Mouse (Mus musculus) MEL (cell line): ENCODE measurements at regions not wholly inside any gene's neighbourhood (a gene's known extent, or its start where the extent isn't known, plus 50 kb on each side); places are given as distances from the start of the nearest gene placed in this dataset.

ENCODE experiments used
- DNase-seq: peaks from one replicate; pipeline ENCODE4 v3.0.0; 2011; ENCODE audit warnings: low read depth, low spot score
- H3K27ac ChIP-seq: 2 replicates; pipeline ENCODE4 v1.5.1; 2012; ENCODE audit warnings: low read depth, mild to moderate bottlenecking, control low read depth, low read length, moderate library complexity; ENCODE audit not compliant: control insufficient read depth
- H3K27me3 ChIP-seq, 2 experiments: fragments of 150-350 bp in 1 of 2; sonication (generic) in 1 of 2; 2 replicates each; pipeline ENCODE4 v1.6.1; 2012; ENCODE audit warnings: low read length in 2 of 2, mild to moderate bottlenecking in 2 of 2, improper control_type of control experiment in 1 of 2, moderate library complexity in 1 of 2; ENCODE audit not compliant: insufficient read depth in 2 of 2, control insufficient read depth in 1 of 2
- H3K36me3 ChIP-seq, 2 experiments: 2 replicates each; pipeline ENCODE4 v1.6.1; 2012 to 2014; ENCODE audit warnings: low read length in 2 of 2, improper control_type of control experiment in 1 of 2, inconsistent platforms in 1 of 2, mild to moderate bottlenecking in 1 of 2; ENCODE audit not compliant: insufficient read depth in 2 of 2, control insufficient read depth in 1 of 2
- H3K4me1 ChIP-seq, 2 experiments: fragments of 150-350 bp in 1 of 2; sonication (generic) in 1 of 2; 2 replicates each; pipeline ENCODE4 v1.6.1; 2012; ENCODE audit warnings: low read length in 2 of 2, improper control_type of control experiment in 1 of 2, mild to moderate bottlenecking in 1 of 2; ENCODE audit not compliant: insufficient read depth in 2 of 2, control insufficient read depth in 1 of 2
- H3K4me3 ChIP-seq, 2 experiments: fragments of 150-350 bp in 1 of 2; sonication (generic) in 1 of 2; 2 replicates each; pipeline ENCODE4 v1.5.1; 2012; ENCODE audit warnings: low read depth in 2 of 2, low read length in 2 of 2, mild to moderate bottlenecking in 2 of 2, moderate library complexity in 2 of 2, control low read depth in 1 of 2, improper control_type of control experiment in 1 of 2; ENCODE audit not compliant: control insufficient read depth in 1 of 2, insufficient read depth in 1 of 2
- H3K79me2 ChIP-seq: 2 replicates; pipeline ENCODE4 v1.6.1; 2012; ENCODE audit warnings: mild to moderate bottlenecking, low read length, moderate library complexity; ENCODE audit not compliant: control insufficient read depth, poor library complexity, insufficient read depth
- H3K9ac ChIP-seq: 2 replicates; pipeline ENCODE4 v1.6.1; 2012; ENCODE audit warnings: low read depth, mild to moderate bottlenecking, control low read depth, low read length, moderate library complexity; ENCODE audit not compliant: control insufficient read depth, poor library complexity, severe bottlenecking
- H3K9me3 ChIP-seq: fragments of 150-350 bp; sonication (generic); replicated peaks from 2 replicates; pipeline ENCODE4 v1.6.1; 2012; ENCODE audit warnings: mild to moderate bottlenecking, low read length, improper control_type of control experiment, moderate library complexity; ENCODE audit not compliant: insufficient read depth
- CHD1 ChIP-seq: IDR thresholded peaks from 2 replicates; pipeline ENCODE4 v1.6.1; 2012; ENCODE audit warnings: low read depth, mild to moderate bottlenecking, inconsistent platforms, low read length, improper control_type of control experiment
- CHD2 ChIP-seq: IDR thresholded peaks from 2 replicates; pipeline ENCODE4 v1.6.1; 2011; ENCODE audit warnings: low read length, improper control_type of control experiment
- ELF1 ChIP-seq: IDR thresholded peaks from 2 replicates; pipeline ENCODE4 v1.6.1; 2014; ENCODE audit warnings: low read depth, mild to moderate bottlenecking, inconsistent platforms, low read length, improper control_type of control experiment, moderate library complexity
- EP300 ChIP-seq, 2 experiments: IDR thresholded peaks; 2 replicates each; pipeline ENCODE4 v1.6.1; 2011; ENCODE audit warnings: improper control_type of control experiment in 2 of 2, low read length in 2 of 2, low read depth in 1 of 2, mild to moderate bottlenecking in 1 of 2
- GABPA ChIP-seq: IDR thresholded peaks from 2 replicates; pipeline ENCODE4 v1.6.1; 2012; ENCODE audit warnings: low read depth, mild to moderate bottlenecking, inconsistent platforms, low read length, improper control_type of control experiment, moderate library complexity
- HCFC1 ChIP-seq: IDR thresholded peaks from 2 replicates; pipeline ENCODE4 v1.6.1; 2012; ENCODE audit warnings: low read depth, mild to moderate bottlenecking, inconsistent platforms, low read length, improper control_type of control experiment, moderate library complexity
- MAZ ChIP-seq: IDR thresholded peaks from 2 replicates; pipeline ENCODE4 v1.6.1; 2012; ENCODE audit warnings: low read depth, mild to moderate bottlenecking, inconsistent platforms, low read length, improper control_type of control experiment
- MEF2A ChIP-seq: IDR thresholded peaks from 2 replicates; pipeline ENCODE4 v1.6.1; 2014; ENCODE audit warnings: low read depth, mild to moderate bottlenecking, inconsistent platforms, low read length, improper control_type of control experiment; ENCODE audit not compliant: poor library complexity, insufficient replicate concordance, severe bottlenecking; ENCODE audit errors: extremely low read depth
- MYC ChIP-seq: IDR thresholded peaks from 2 replicates; pipeline ENCODE4 v1.6.1; 2011; ENCODE audit warnings: low read depth, mild to moderate bottlenecking, low read length, improper control_type of control experiment, moderate library complexity
- NELFE ChIP-seq: IDR thresholded peaks from 2 replicates; pipeline ENCODE4 v1.6.1; 2011; ENCODE audit warnings: low read depth, low read length, improper control_type of control experiment
- NRF1 ChIP-seq: IDR thresholded peaks from 2 replicates; pipeline ENCODE4 v1.6.1; 2014; ENCODE audit warnings: low read depth, mild to moderate bottlenecking, inconsistent platforms, low read length, improper control_type of control experiment, moderate library complexity; ENCODE audit not compliant: poor library complexity, insufficient read depth, severe bottlenecking
- POLR2A ChIP-seq, 2 experiments: IDR thresholded peaks; 2 replicates each; pipeline ENCODE4 v1.6.1; 2011 to 2012; ENCODE audit warnings: low read length in 2 of 2, mild to moderate bottlenecking in 2 of 2, control low read depth in 1 of 2, improper control_type of control experiment in 1 of 2, low read depth in 1 of 2, moderate library complexity in 1 of 2; ENCODE audit not compliant: control insufficient read depth in 1 of 2, insufficient read depth in 1 of 2, poor library complexity in 1 of 2
- SMC3 ChIP-seq: IDR thresholded peaks from 2 replicates; pipeline ENCODE4 v1.6.1; 2011; ENCODE audit warnings: low read depth, low read length, improper control_type of control experiment
- TAL1 ChIP-seq: IDR thresholded peaks from 2 replicates; pipeline ENCODE4 v1.6.1; 2012; ENCODE audit warnings: mild to moderate bottlenecking, inconsistent platforms, low read length, moderate library complexity, mixed read lengths
- TCF12 ChIP-seq: IDR thresholded peaks from 2 replicates; pipeline ENCODE4 v1.6.1; 2014; ENCODE audit warnings: low read depth, mild to moderate bottlenecking, inconsistent platforms, low read length, improper control_type of control experiment, moderate library complexity
- UBTF ChIP-seq: IDR thresholded peaks from 2 replicates; pipeline ENCODE4 v1.6.1; 2012; ENCODE audit warnings: low read depth, mild to moderate bottlenecking, inconsistent platforms, low read length, improper control_type of control experiment, moderate library complexity, borderline replicate concordance; ENCODE audit not compliant: insufficient read depth
- USF1 ChIP-seq: IDR thresholded peaks from 2 replicates; pipeline ENCODE4 v1.6.1; 2014; ENCODE audit warnings: low read depth, mild to moderate bottlenecking, inconsistent platforms, low read length, improper control_type of control experiment, moderate library complexity
- USF2 ChIP-seq, 2 experiments: IDR thresholded peaks; 2 replicates each; pipeline ENCODE4 v1.6.1; 2011 to 2012; ENCODE audit warnings: improper control_type of control experiment in 2 of 2, low read length in 2 of 2, borderline replicate concordance in 1 of 2, inconsistent platforms in 1 of 2, low read depth in 1 of 2, mild to moderate bottlenecking in 1 of 2; ENCODE audit not compliant: insufficient read depth in 1 of 2
- ZKSCAN1 ChIP-seq: IDR thresholded peaks from 2 replicates; pipeline ENCODE4 v1.6.1; 2012; ENCODE audit warnings: low read depth, mild to moderate bottlenecking, inconsistent platforms, low read length, improper control_type of control experiment, moderate library complexity

GRCm38 (mm10) chr12:71619561-71619960 lies 211.3 kb upstream of the Daam1 start:
- Histone ChIP-seq H3K9me3 (no peaks in the 10 kb centered on the region), H3K79me2 (no peaks in the 10 kb centered on the region), H3K27me3 (no peaks in the 10 kb centered on the region), H3K27ac (no peak overlapping the region), H3K4me3 (no peak overlapping the region), H3K9ac (no peak overlapping the region), H3K4me1 (no peaks in the 10 kb centered on the region), H3K36me3 (no peaks in the 10 kb centered on the region)
- no peak for TF ChIP-seq NRF1
- TF ChIP-seq MAZ = no peak
- TF ChIP-seq MYC = no peak
- no peak for TF ChIP-seq MEF2A
- no peak for TF ChIP-seq EP300 (IDR thresholded peaks at IDR 0.05; ENCODE audit: low read depth in 1 of 2, low read length in 2 of 2)
- TF ChIP-seq USF2 (IDR thresholded peaks at IDR 0.05; ENCODE audit: borderline replicate concordance in 1 of 2, insufficient read depth in 1 of 2, low read depth in 1 of 2, low read length in 2 of 2) = no peak
- no peak for DNase-seq

- H3K9me3 ChIP-seq = no peaks in the 10 kb centered on the region
- no peaks in the 10 kb centered on the region for H3K4me1 ChIP-seq
- no peak overlapping the region for H3K4me3 ChIP-seq
- TF ChIP-seq USF1 = no peak
- no peak for TF ChIP-seq TCF12
- no peak for TF ChIP-seq HCFC1
- no peak for TF ChIP-seq CHD2
- TF ChIP-seq SMC3 = no peak
- no peak for TF ChIP-seq ELF1
- TF ChIP-seq POLR2A (IDR thresholded peaks at IDR 0.05; ENCODE audit: control insufficient read depth in 1 of 2, insufficient read depth in 1 of 2, low read depth in 1 of 2, low read length in 2 of 2, poor library complexity in 1 of 2) = no peak
- TF ChIP-seq ZKSCAN1 = no peak
- no peak for TF ChIP-seq MAZ
- no peak for TF ChIP-seq TAL1
- TF ChIP-seq CHD1 = no peak
- TF ChIP-seq GABPA = no peak
- TF ChIP-seq NRF1 = no peak
- TF ChIP-seq NELFE = no peak
- TF ChIP-seq UBTF = no peak
- H3K9ac ChIP-seq = no peak overlapping the region
- H3K27ac ChIP-seq = no peak overlapping the region
- H3K79me2 ChIP-seq = no peaks in the 10 kb centered on the region
- H3K27me3 ChIP-seq = no peaks in the 10 kb centered on the region
- no peak for DNase-seq
- H3K36me3 ChIP-seq = no peaks in the 10 kb centered on the region
Measured at GRCm38 (mm10) chr12:71621542-71621941, 209.3 kb upstream of the Daam1 start.
